Mouse (Mus musculus) kidney, adult 2 months (tissue): ENCODE data around the gene Zfp683.

ENCODE experiments used
- CTCF ChIP-seq: fragments of 200-500 bp; conservative IDR thresholded peaks from 2 replicates; pipeline ENCODE4 v1.5.1; 2011; ENCODE audit warnings: low read depth, mild to moderate bottlenecking, control low read depth, low read length, moderate library complexity, mixed read lengths; ENCODE audit not compliant: insufficient read depth, insufficient read length
- POLR2A ChIP-seq: fragments of 200-500 bp; IDR thresholded peaks from one replicate; pipeline ENCODE4 v1.6.1; 2011; ENCODE audit warnings: low read depth, low read length, control low read depth

- TF ChIP-seq POLR2A (no peak), CTCF (no peak)
These were observed 52.5 kb downstream of the Zfp683 start for GRCm38 (mm10) chr4:134106105-134106504.
